In the genomic region with DNA sequence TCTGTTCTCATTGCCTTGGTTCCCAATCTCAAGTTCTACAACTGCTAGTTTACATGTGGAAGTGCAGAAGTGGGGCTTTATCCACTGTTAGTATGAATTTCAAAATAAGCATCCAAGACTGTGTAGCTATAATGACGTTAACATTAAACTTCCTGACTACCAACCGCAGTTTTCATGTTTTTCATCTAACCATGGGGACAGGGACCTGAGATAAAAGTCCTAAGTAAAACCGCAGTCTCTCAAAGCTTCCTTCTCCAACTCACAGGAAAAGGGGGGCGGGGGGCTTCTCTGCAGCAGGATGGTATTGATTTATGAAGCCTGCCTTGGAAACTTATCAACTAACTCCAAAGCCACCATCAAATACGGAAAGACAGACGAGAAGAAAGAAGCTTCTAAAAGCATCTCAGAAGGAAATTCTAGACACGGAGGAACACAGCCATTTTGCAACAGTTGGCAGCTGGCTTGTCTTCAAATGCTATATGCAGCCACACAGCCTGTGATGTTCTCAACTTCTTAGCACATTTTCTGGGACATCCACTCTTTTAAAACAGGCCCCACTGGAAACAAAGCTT, we compare ENCODE assay signal across 10 mouse cellular contexts. TPM values are rescaled to one million over a fixed set of nuclear protein-coding genes. Genes with fewer than 3 reads are reported as not detected.
DNase-seq lines count a peak whose midpoint lies in the region; ATAC-seq and TF ChIP-seq lines count a peak whose summit lies in the region.
"Had no signal": no experiment of that assay in that cellular context is flagged by ENCODE, and none has a peak within 500 bp of the region (broad histone marks: within the 10 kb centered on the region; RNA-seq: fewer than 3 reads in every experiment).

No protein-coding gene starts in this region.

- intact Hi-C loops in gastrocnemius, postnatal 36 days (cut with DNase I), result no loop called here

- H3K4me3 ChIP-seq in forebrain, postnatal 0 days (ENCODE audit: low read depth, low read length), result no peak overlapping the region
- no peak overlapping the region for H3K4me3 ChIP-seq in forebrain, embryonic 11.5 days (ENCODE audit: low read depth, low read length)
- no peak overlapping the region for H3K4me3 ChIP-seq in intestine, embryonic 15.5 days (replicated peaks)
- no peak overlapping the region for H3K4me3 ChIP-seq in myocyte

- no peak overlapping the region for H3K27ac ChIP-seq in forebrain, postnatal 0 days (ENCODE audit: low read depth, low read length)
- H3K27ac ChIP-seq in forebrain, embryonic 11.5 days (ENCODE audit: low read depth, low read length), result no peak overlapping the region
- no peak overlapping the region for H3K27ac ChIP-seq in intestine, embryonic 15.5 days

- no peak for TF ChIP-seq CTCF in forebrain, postnatal 0 days (IDR thresholded peaks at IDR 0.05; ENCODE audit: low read depth)

- H3ac ChIP-seq in myocyte (ENCODE audit: control insufficient read depth, insufficient read length), result no peak overlapping the region

- no peak for TF ChIP-seq POLR2A in myocyte (IDR thresholded peaks at IDR 0.05; ENCODE audit: insufficient read length, low read depth)

- no peaks in the 10 kb centered on the region for H3K27me3 ChIP-seq in forebrain, postnatal 0 days (ENCODE audit: insufficient read depth, low read length)
- H3K27me3 ChIP-seq in forebrain, embryonic 11.5 days (ENCODE audit: control insufficient read depth, insufficient read depth, low read length), result no peaks in the 10 kb centered on the region
- no peaks in the 10 kb centered on the region for H3K27me3 ChIP-seq in intestine, embryonic 15.5 days (replicated peaks)
- no peaks in the 10 kb centered on the region for H3K27me3 ChIP-seq in myocyte (ENCODE audit: control insufficient read depth, insufficient read depth, insufficient read length)

- H3K9me3 ChIP-seq in forebrain, postnatal 0 days (ENCODE audit: low read length), result no peaks in the 10 kb centered on the region
- H3K9me3 ChIP-seq in forebrain, embryonic 11.5 days (ENCODE audit: control insufficient read depth, low read length), result no peaks in the 10 kb centered on the region
- H3K9me3 ChIP-seq in intestine, embryonic 15.5 days, result no peaks in the 10 kb centered on the region

- peak; percentile 33 for DNase-seq in forebrain, postnatal 0 days
- no peak for DNase-seq in forebrain, embryonic 11.5 days (ENCODE audit: low spot score)
- DNase-seq in CD4-positive helper T cell, adult 2 months (ENCODE audit: low read depth, low spot score), result peak; percentile 92
- DNase-seq in adipocyte (ENCODE audit: low spot score), result no peak
- no peak for DNase-seq in adrenal gland, postnatal 4 days (ENCODE audit: low spot score in 2 of 2)
- DNase-seq in gastrocnemius, postnatal 36 days, result no peak
- DNase-seq: heart, adult 18-20 months had no signal

- H3K36me3 ChIP-seq in forebrain, postnatal 0 days (ENCODE audit: insufficient read depth), result no peaks in the 10 kb centered on the region
- no peaks in the 10 kb centered on the region for H3K36me3 ChIP-seq in forebrain, embryonic 11.5 days (ENCODE audit: control insufficient read depth, insufficient read depth, low read length)
- H3K36me3 ChIP-seq in intestine, embryonic 15.5 days, result no peaks in the 10 kb centered on the region
- no peaks in the 10 kb centered on the region for H3K36me3 ChIP-seq in myocyte (ENCODE audit: control insufficient read depth, insufficient read depth)

- no peaks in the 10 kb centered on the region for H3K4me1 ChIP-seq in forebrain, postnatal 0 days (ENCODE audit: insufficient read depth)
- no peaks in the 10 kb centered on the region for H3K4me1 ChIP-seq in forebrain, embryonic 11.5 days (replicated peaks; ENCODE audit: control insufficient read depth, insufficient read depth, low read length)
- 0 out of 2 replicates have a peak, but pooled peaks cover 6% of the 10 kb centered on the region for H3K4me1 ChIP-seq in intestine, embryonic 15.5 days (replicated peaks)

- H3K79me2 ChIP-seq in myocyte (ENCODE audit: control insufficient read depth, insufficient read depth), result peaks cover 39% of the 10 kb centered on the region

- no peak overlapping the region for H3K9ac ChIP-seq in forebrain, postnatal 0 days
- no peak overlapping the region for H3K9ac ChIP-seq in forebrain, embryonic 11.5 days (ENCODE audit: low read length)
- no peak overlapping the region for H3K9ac ChIP-seq in intestine, embryonic 15.5 days

- H3K4me2 ChIP-seq in forebrain, postnatal 0 days (ENCODE audit: low read depth), result no peak overlapping the region
- H3K4me2 ChIP-seq in forebrain, embryonic 11.5 days (ENCODE audit: low read depth, low read length, severe bottlenecking), result no peak overlapping the region
- H3K4me2 ChIP-seq in intestine, embryonic 15.5 days (replicated peaks), result 0 out of 2 replicates have a peak overlapping the region, but pooled peaks have one; percentile 3
- H3K4me2 ChIP-seq in myocyte (ENCODE audit: low read depth), result peak overlapping the region; percentile 28

- WGBS in forebrain, postnatal 0 days, result 73% methylated on average over 7 of the region's 7 CpGs
- 84% methylated on average over 7 of the region's 7 CpGs for WGBS in forebrain, embryonic 11.5 days
- WGBS in intestine, embryonic 15.5 days, result 21% methylated on average over 7 of the region's 7 CpGs

- ATAC-seq in forebrain, postnatal 0 days, result peak; percentile 63; the same call in 1 of the 2 replicates
- no peak for ATAC-seq in forebrain, embryonic 11.5 days (replicated peaks; ENCODE audit: low FRiP score)
- ATAC-seq in intestine, embryonic 15.5 days, result no peak

TF ChIP-seq in myocyte, 11 proteins besides CTCF, POLR2A, EP300 and RAD21:
- no peak for TF ChIP-seq TCF3 (IDR thresholded peaks at IDR 0.05; ENCODE audit: insufficient read length, low read depth)
- no peak for TF ChIP-seq SRF (IDR thresholded peaks at IDR 0.05; ENCODE audit: control insufficient read depth, insufficient read length, low read depth)
- TF ChIP-seq MYOG (IDR thresholded peaks at IDR 0.05; ENCODE audit: control insufficient read depth in 1 of 3, insufficient read depth in 1 of 3, insufficient read length in 2 of 3, low read depth in 2 of 3), result no peak
- no peak for TF ChIP-seq CEBPB (IDR thresholded peaks at IDR 0.05; ENCODE audit: insufficient read depth, poor library complexity, severe bottlenecking)
- TF ChIP-seq USF1 (IDR thresholded peaks at IDR 0.05; ENCODE audit: low read depth), result no peak
TF ChIP-seq in myocyte: peak in this region for 0.

RNA-seq across cellular contexts. Expression of gene Pip4k2a, which starts 45.7 kb away (rescaled TPM):
- 9.3 and 10.8 TPM in 2 replicates for total RNA-seq in forebrain, postnatal 0 days (2014; rRNA removed)
- polyA plus RNA-seq in forebrain, postnatal 0 days (2015; fragmentation: Nextera tagmentation; extraction: Ambion mirVana), result 8.4 and 9.5 TPM in 2 replicates
- polyA plus RNA-seq in forebrain, embryonic 11.5 days (2014; fragmentation: Nextera tagmentation; extraction: Ambion mirVana), result 9.2 and 9.3 TPM in 2 replicates
- 8.9 and 9.2 TPM in 2 replicates for polyA plus RNA-seq in intestine, embryonic 15.5 days (2015; fragmentation: Nextera tagmentation; extraction: Ambion mirVana)
- polyA plus RNA-seq in myocyte (2012; fragmentation: generic; extraction: Trizol), result 10.4 TPM
- total RNA-seq in adrenal gland, postnatal 4 days (2021), result 10 to 100 TPM; 23.8 to 25.1 TPM
- 1 to 10 TPM; 3.6 to 4.8 TPM for total RNA-seq in gastrocnemius, postnatal 36 days (2021)

RNA-seq across cellular contexts. Expression of gene 4930426L09Rik, which starts 46.0 kb away (rescaled TPM):
- 0.29 and 0.31 TPM in 2 replicates for total RNA-seq in forebrain, postnatal 0 days (2014; rRNA removed)
- 0.58 and 0.59 TPM in 2 replicates for polyA plus RNA-seq in forebrain, postnatal 0 days (2015; fragmentation: Nextera tagmentation; extraction: Ambion mirVana)
- polyA plus RNA-seq in forebrain, embryonic 11.5 days (2014; fragmentation: Nextera tagmentation; extraction: Ambion mirVana), result 0.25 and 0.43 TPM in 2 replicates
- 0.31 and 0.63 TPM in 2 replicates for polyA plus RNA-seq in intestine, embryonic 15.5 days (2015; fragmentation: Nextera tagmentation; extraction: Ambion mirVana)
- 0.35 TPM for polyA plus RNA-seq in myocyte (2012; fragmentation: generic; extraction: Trizol)
- 1 to 10 TPM; 1.1 to 1.4 TPM for total RNA-seq in adrenal gland, postnatal 4 days (2021)
- total RNA-seq in gastrocnemius, postnatal 36 days (2021), result not detected
- total RNA-seq: heart, adult 18-20 months; liver, adult 2 months had no signal

Comparison
In these comparisons a context has a peak if more than half of its experiments do, and no peak if none do; other contexts are left out.
1. DNase-seq: peak in forebrain, postnatal 0 days (single experiment) and CD4-positive helper T cell, adult 2 months (single experiment); none in forebrain, embryonic 11.5 days (single experiment), adipocyte (single experiment), adrenal gland, postnatal 4 days (0 of 2) and gastrocnemius, postnatal 36 days (0 of 2).
2. H3K4me2 ChIP-seq: peak in intestine, embryonic 15.5 days (single experiment) and myocyte (single experiment); none in forebrain, postnatal 0 days (single experiment) and forebrain, embryonic 11.5 days (single experiment).